Mouse (Mus musculus) cerebellum, adult 11 months (tissue): ENCODE results near the gene Gm8439.

Experiments
- DNase-seq: peaks from one replicate; pipeline ENCODE4 v3.0.0; 2022

The Gm8439 gene

DNA sequence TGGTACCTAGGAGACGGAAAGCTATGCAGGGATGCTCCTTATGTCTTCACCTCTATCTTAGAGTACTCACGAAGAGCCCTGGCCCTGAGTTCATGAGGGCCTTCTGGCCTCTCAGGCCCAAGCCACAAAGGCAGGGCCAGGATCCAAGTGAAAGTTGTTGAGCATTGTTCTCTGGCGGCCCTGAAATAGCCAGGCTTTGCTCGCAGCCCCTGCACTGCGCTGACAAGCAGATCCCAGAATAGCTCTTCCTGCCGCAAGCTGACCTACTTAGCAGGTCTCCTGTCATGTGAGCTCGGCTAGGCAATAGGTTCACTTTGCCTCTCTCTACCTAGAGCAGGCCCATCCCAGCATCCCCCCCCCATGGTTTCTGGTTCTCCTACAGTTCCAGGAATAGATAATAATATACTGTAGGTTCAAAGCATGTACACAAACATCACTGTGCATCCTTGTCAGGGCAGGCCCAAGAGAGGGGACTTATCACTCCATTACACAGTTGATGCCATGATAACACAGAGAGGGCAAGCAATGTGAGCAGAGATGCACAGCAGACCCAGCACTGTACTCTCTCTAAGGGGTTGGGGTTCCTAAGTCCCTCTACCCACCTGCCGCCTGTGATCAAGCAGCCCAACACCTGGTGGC lies 25.3 kb downstream of the Gm8439 start:
- DNase-seq: peak; percentile 88

DNA sequence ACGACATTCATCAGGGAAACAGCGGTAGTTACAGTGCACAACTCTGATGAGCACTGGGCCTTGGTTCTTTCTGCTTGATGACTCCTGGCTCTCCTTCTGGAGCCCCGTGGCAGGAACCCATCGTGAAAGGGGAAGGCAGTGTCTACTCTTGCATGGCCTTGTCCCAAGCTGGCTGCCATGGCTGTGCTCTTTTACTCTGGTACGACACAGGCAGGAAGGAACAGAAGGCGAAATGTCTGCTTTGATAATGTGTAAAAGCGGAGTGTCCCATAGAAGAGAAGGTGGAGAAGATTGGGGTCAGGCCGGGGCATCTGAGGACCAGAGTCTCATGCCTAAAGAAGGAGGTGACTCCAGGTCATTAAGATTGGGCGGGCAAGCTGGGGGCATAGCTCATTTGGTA lies 26.1 kb downstream of the Gm8439 start:
- DNase-seq: peak; percentile 32

DNA sequence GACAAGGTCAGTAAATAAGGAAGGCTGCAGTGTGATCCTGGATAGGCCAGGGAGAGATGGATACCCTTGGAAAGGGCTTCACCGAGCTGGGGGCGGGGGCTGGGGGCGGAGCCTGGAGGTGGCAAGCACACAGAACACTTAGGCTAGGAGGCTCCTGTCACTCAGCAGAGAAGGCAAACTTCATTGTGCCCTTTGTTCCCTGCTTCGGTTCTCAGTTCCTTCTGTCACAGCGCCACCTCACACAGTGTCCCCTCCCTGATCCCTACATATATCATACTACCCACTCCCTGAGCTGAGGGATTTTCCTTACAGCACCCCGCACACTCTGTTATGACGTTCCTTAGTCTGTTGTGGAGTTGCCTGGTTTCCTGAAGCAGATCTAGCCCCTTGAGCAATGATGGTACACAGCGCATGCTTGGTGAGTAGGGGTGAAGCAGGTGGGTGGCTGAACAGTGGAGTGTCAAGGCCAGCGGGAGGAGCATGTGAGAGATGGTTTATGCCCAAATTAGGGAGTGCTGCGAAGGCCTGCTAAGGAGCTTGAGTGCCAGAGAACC lies 27.1 kb downstream of the Gm8439 start:
- DNase-seq: peak; percentile 47

DNA sequence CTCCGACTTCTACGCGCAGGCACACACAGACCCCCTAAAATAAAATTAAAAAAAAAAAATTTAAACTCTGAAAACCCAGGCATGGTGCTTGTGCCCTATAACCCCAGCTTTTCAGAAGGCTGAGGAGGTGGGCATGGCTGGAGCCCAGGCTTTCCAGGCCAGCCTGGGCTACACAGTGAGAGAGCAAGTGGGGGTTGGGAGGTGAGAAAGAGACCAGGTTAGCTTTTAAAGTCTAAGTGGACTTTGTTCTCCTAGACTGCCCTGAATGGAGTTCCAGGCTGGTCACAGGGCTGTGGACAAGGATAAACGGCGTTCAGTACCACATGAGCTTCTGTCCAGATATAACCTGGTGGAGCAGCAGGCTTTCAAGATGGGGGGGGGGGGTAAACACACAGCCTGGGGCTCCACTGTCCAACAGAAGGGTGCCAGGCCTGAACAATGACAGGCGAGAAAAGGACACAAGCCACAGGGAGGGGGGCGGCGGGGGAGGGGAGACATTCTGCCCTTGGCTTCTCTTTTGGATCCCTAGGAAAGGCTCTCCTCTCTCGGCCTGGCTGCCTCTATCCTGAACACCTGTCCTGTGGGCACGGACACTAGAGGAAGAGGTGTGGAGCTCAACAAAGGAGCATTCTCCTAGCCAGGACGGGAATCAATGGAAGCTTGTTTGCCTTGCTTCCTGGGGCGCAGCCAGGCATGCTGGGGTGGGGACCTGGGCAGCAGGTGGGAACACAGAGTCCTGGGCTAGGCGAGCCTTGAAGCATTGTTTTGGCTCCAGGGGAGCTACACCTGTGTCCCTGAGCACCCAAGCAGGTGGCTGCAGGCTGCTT lies 27.9 kb downstream of the Gm8439 start:
- DNase-seq: peak; percentile 64

DNA sequence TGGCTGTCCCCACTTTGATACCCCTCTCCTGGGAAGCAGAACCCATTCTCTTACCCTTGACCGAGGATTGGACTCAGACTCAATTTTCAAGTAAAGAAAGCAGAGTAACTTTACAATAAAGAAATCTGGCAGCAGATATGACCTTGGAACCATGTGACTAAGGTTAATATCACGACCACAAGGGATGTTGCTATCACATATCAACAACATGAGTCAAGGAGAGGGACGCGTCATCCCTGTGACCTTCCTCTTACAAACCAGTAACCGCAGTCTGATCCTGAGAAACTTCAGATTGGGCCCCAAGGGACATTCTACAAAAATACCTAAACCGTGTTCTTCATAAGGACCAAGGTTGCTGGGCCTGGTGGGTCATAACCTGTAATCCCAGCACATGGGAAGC lies 39.2 kb downstream of the Gm8439 start:
- no peak for DNase-seq

DNA sequence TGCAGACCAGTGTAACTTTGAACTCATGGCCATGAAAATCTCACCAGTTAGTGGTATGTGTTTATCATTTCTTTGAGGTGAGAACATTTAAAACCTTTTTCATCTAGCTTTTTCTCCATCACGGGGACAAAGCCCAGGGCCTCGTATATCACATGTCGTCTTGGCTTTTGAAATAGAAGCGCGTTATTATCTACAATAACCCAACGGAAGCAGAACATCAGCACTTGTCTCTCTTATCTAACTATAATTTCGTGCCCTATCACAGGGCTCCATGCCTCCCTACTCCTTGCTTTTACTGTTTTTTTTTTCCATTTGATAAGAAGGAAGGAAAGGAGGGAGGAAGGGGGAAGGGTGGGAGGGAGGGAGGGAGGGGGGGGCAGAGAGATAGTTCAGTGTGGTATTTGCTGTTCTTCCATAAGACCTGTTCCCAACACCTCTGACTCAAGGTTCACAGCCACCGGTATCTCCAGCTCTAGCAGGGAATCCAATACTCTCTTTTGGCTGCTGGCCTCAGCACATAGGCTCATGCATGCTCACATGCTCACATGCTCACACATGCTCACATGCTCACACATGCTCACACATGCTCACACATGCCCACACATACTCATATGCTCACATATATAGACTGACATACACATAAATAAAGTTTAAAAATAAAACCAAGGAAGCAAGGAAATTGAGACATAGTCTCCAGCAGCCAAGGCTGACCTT lies 41.8 kb downstream of the Gm8439 start:
- DNase-seq: no peak

DNA sequence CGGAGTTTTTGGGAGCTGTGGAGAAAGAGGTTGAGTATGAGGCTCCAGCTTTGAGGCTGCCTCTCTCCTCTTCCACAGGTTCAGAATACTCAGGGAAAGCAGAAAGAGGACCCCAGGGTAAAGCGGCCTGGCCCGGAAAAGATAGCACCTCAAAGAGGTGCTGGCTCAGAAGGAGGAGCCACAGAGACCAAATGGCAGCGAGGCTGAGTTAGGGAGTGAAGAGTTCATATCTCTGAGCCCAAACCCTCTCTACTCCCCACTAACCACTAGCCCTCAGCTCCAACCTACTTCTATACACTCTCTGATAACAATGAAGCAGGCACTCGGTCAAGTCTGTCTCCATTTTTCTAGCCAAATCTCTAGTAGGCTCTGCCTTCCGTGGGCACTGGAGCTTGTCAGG lies 43.3 kb downstream of the Gm8439 start:
- no peak for DNase-seq

DNA sequence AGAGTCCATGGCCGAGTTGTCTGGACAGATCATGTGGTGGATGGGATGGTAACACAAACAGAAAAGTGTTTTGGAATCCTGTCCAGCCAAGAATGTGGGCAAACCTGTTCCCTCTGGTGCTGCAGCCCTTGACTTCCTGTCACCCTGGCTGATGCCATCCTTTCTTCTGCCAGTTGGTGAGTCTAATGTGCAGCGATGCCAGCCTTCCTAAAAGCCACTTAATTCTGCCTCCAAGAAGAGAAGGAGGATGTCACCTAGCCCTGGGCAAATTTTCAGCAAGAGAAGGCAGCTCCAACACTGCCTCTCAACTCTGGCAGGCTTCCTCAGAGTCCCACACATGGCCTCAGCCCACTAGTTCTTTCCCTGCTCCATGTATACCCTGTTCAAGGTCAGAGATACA lies 46.8 kb downstream of the Gm8439 start:
- no peak for DNase-seq

DNA sequence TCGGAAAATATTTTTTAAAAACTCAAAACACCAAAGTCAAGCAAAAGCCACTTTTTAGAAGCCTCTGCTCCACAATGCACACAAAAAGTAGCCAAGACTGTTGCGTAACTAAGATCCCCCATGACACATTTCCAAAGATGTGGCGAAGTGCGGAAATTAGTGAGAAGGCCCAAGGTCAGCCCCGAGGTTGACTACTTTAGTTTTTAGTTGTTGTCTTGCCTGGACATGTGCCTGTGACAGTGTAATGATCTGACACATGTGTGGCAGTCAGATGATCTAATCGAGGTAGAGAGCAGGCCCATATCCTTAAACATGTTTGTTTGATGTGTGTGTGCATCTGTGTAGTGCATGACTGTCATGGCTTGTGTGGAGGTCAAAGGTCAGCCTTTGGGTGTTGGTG lies 53.4 kb downstream of the Gm8439 start:
- no peak for DNase-seq

DNA sequence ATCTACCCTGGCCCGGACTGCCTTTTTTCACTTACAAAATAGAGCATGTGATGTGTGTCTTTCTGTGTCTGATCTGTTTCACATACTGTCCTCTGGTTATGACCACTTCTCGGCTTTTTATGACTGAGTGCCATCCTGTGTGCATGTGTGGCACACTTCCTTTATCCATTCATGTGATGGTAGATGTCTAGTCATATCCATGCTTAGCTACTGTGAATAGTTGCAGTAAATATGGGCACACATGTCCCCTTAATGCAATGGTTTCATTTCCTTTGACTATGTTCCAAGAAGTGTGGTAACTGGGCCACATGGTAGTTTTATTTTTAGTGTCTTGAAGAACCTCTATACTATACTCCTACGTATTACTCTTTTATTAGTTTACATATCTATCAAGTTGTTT lies 55.4 kb downstream of the Gm8439 start:
- DNase-seq: no peak

DNA sequence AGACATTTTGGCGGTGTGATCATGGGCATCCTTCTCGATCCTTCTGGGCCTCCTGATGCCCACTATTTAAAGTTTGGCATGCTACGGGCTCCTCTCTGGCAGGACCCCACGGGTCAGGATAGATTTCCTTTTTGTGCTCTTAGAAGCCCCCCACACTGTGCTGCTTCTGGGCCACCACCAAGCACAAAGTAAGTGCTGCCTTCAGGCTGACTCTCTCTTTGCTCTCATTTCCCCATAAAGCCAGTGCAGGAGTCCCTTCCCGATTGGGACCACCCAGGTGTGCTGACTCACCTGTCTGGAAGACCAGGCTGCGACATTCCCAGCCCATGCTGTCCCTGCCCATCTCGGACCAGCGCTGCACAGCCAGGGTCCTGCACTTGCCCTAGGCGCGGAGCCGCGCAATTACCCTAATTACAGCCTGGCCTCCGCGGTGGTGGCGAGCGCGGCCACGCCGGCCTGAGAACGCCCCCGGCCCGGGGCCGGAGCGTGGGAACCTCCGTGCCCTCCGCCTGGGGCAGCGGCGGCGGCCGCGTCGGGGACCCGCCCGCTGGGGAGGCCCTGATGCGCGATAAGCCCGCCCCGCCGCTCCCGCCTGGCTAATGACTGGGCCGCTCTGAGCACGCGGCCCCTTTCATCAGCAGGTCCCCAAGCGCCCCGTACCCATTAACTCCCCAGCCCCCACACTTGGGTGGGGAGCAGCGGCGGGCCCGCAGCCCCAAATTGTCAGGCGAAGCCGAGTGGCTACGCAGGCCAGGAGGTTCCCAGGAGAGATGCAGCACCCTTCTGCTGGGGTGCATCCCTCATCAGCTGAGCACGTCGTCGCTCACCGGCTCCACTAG lies 61.0 kb downstream of the Gm8439 start:
- peak; percentile 53 for DNase-seq

DNA sequence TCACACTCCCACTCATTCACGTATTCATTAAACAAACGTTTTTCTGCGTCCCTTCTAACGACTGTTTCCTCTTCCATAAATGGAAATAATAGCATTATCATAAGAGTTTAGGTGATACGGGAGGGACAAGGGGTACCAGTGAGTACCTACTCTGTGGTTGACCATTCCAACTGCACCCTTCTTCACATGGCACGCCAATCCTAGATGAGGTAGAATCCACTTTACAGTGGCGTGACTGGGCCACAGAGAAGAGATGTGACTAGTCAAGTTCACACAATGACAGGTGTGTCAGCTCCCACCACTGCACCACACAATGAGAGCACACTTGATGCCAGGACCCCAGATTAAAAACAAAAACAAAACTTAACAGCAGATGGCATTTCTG lies 61.7 kb downstream of the Gm8439 start:
- DNase-seq: peak; percentile 18

DNA sequence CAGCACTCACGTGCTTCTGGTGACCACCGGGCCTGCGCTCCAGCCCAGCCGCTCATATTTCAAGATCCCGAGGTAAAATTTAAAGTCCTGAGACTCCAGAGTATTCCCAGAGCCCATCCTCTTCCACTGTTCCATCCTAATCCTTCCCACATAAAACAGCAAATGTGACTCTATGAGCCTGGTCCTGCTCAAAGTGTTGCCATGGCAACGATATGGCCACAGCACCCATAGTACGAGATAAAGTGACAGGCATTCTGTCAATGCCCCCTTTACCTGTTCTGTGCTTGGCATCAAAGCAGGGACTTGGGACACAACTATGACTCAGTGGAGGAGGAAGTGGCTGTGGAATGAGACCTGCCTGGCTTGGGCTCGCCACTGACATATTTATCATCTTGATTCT lies 67.4 kb downstream of the Gm8439 start:
- no peak for DNase-seq
